Mouse (Mus musculus) MEL (cell line): ENCODE data around the gene Dync1h1. TPM values are rescaled to one million over a fixed set of nuclear protein-coding genes. Genes with fewer than 3 reads are reported as not detected.

Experiments
- DNase-seq: peaks from one replicate; pipeline ENCODE4 v3.0.0; 2011; ENCODE audit warnings: low read depth, low spot score
- H3K27ac ChIP-seq: 2 replicates; pipeline ENCODE4 v1.5.1; 2012; ENCODE audit warnings: low read depth, mild to moderate bottlenecking, control low read depth, low read length, moderate library complexity; ENCODE audit not compliant: control insufficient read depth
- H3K27me3 ChIP-seq, 2 experiments: fragments of 150-350 bp in 1 of 2; sonication (generic) in 1 of 2; 2 replicates each; pipeline ENCODE4 v1.6.1; 2012; ENCODE audit warnings: low read length in 2 of 2, mild to moderate bottlenecking in 2 of 2, improper control_type of control experiment in 1 of 2, moderate library complexity in 1 of 2; ENCODE audit not compliant: insufficient read depth in 2 of 2, control insufficient read depth in 1 of 2
- H3K36me3 ChIP-seq, 2 experiments: 2 replicates each; pipeline ENCODE4 v1.6.1; 2012 to 2014; ENCODE audit warnings: low read length in 2 of 2, improper control_type of control experiment in 1 of 2, inconsistent platforms in 1 of 2, mild to moderate bottlenecking in 1 of 2; ENCODE audit not compliant: insufficient read depth in 2 of 2, control insufficient read depth in 1 of 2
- H3K4me1 ChIP-seq, 2 experiments: fragments of 150-350 bp in 1 of 2; sonication (generic) in 1 of 2; 2 replicates each; pipeline ENCODE4 v1.6.1; 2012; ENCODE audit warnings: low read length in 2 of 2, improper control_type of control experiment in 1 of 2, mild to moderate bottlenecking in 1 of 2; ENCODE audit not compliant: insufficient read depth in 2 of 2, control insufficient read depth in 1 of 2
- H3K4me3 ChIP-seq, 2 experiments: fragments of 150-350 bp in 1 of 2; sonication (generic) in 1 of 2; 2 replicates each; pipeline ENCODE4 v1.5.1; 2012; ENCODE audit warnings: low read depth in 2 of 2, low read length in 2 of 2, mild to moderate bottlenecking in 2 of 2, moderate library complexity in 2 of 2, control low read depth in 1 of 2, improper control_type of control experiment in 1 of 2; ENCODE audit not compliant: control insufficient read depth in 1 of 2, insufficient read depth in 1 of 2
- H3K79me2 ChIP-seq: 2 replicates; pipeline ENCODE4 v1.6.1; 2012; ENCODE audit warnings: mild to moderate bottlenecking, low read length, moderate library complexity; ENCODE audit not compliant: control insufficient read depth, poor library complexity, insufficient read depth
- H3K9ac ChIP-seq: 2 replicates; pipeline ENCODE4 v1.6.1; 2012; ENCODE audit warnings: low read depth, mild to moderate bottlenecking, control low read depth, low read length, moderate library complexity; ENCODE audit not compliant: control insufficient read depth, poor library complexity, severe bottlenecking
- H3K9me3 ChIP-seq: fragments of 150-350 bp; sonication (generic); replicated peaks from 2 replicates; pipeline ENCODE4 v1.6.1; 2012; ENCODE audit warnings: mild to moderate bottlenecking, low read length, improper control_type of control experiment, moderate library complexity; ENCODE audit not compliant: insufficient read depth
- CHD2 ChIP-seq: IDR thresholded peaks from 2 replicates; pipeline ENCODE4 v1.6.1; 2011; ENCODE audit warnings: low read length, improper control_type of control experiment
- CTCF ChIP-seq, 3 experiments: IDR thresholded peaks in 2 of 3; conservative IDR thresholded peaks in 1 of 3; 2 replicates each; pipeline ENCODE4 v1.5.1; 2011 to 2012; ENCODE audit warnings: low read length in 3 of 3, low read depth in 2 of 3, mild to moderate bottlenecking in 2 of 3, improper control_type of control experiment in 1 of 3, inconsistent platforms in 1 of 3, mixed read lengths in 1 of 3, moderate library complexity in 1 of 3; ENCODE audit not compliant: control insufficient read depth in 1 of 3, insufficient read depth in 1 of 3, poor library complexity in 1 of 3, severe bottlenecking in 1 of 3
- E2F4 ChIP-seq: IDR thresholded peaks from 2 replicates; pipeline ENCODE4 v1.6.1; 2011; ENCODE audit warnings: low read depth, low read length, improper control_type of control experiment, borderline replicate concordance
- EP300 ChIP-seq, 2 experiments: IDR thresholded peaks; 2 replicates each; pipeline ENCODE4 v1.6.1; 2011; ENCODE audit warnings: improper control_type of control experiment in 2 of 2, low read length in 2 of 2, low read depth in 1 of 2, mild to moderate bottlenecking in 1 of 2
- JUND ChIP-seq: IDR thresholded peaks from 2 replicates; pipeline ENCODE4 v1.6.1; 2011; ENCODE audit warnings: low read depth, mild to moderate bottlenecking, improper control_type of control experiment, low read length
- KAT2A ChIP-seq: conservative IDR thresholded peaks from 2 replicates; pipeline ENCODE4 v1.6.1; 2012; ENCODE audit warnings: low read depth, low read length, improper control_type of control experiment, inconsistent platforms
- MAFK ChIP-seq: IDR thresholded peaks from 2 replicates; pipeline ENCODE4 v1.6.1; 2011; ENCODE audit warnings: low read depth, mild to moderate bottlenecking, low read length, improper control_type of control experiment, borderline replicate concordance
- MAX ChIP-seq: IDR thresholded peaks from 2 replicates; pipeline ENCODE4 v1.6.1; 2011; ENCODE audit warnings: low read length, improper control_type of control experiment
- MEF2A ChIP-seq: IDR thresholded peaks from 2 replicates; pipeline ENCODE4 v1.6.1; 2014; ENCODE audit warnings: low read depth, mild to moderate bottlenecking, inconsistent platforms, low read length, improper control_type of control experiment; ENCODE audit not compliant: poor library complexity, insufficient replicate concordance, severe bottlenecking; ENCODE audit errors: extremely low read depth
- MYB ChIP-seq: IDR thresholded peaks from 2 replicates; pipeline ENCODE4 v1.6.1; 2011; ENCODE audit warnings: mild to moderate bottlenecking, low read depth, low read length, improper control_type of control experiment
- MYC ChIP-seq: IDR thresholded peaks from 2 replicates; pipeline ENCODE4 v1.6.1; 2011; ENCODE audit warnings: low read depth, mild to moderate bottlenecking, low read length, improper control_type of control experiment, moderate library complexity
- POLR2AphosphoS5 ChIP-seq: IDR thresholded peaks from 2 replicates; pipeline ENCODE4 v1.6.1; 2012; ENCODE audit warnings: low read depth, borderline replicate concordance, mild to moderate bottlenecking, inconsistent platforms, low read length, moderate library complexity, mixed read lengths
- RAD21 ChIP-seq: IDR thresholded peaks from 2 replicates; pipeline ENCODE4 v1.6.1; 2011; ENCODE audit warnings: mild to moderate bottlenecking, low read depth, low read length, improper control_type of control experiment
- RCOR1 ChIP-seq: IDR thresholded peaks from 2 replicates; pipeline ENCODE4 v1.6.1; 2012; ENCODE audit warnings: low read depth, mild to moderate bottlenecking, inconsistent platforms, low read length, improper control_type of control experiment
- SIN3A ChIP-seq: IDR thresholded peaks from 2 replicates; pipeline ENCODE4 v1.6.1; 2012; ENCODE audit warnings: low read length, improper control_type of control experiment, inconsistent platforms
- SMC3 ChIP-seq: IDR thresholded peaks from 2 replicates; pipeline ENCODE4 v1.6.1; 2011; ENCODE audit warnings: low read depth, low read length, improper control_type of control experiment
- TAL1 ChIP-seq: IDR thresholded peaks from 2 replicates; pipeline ENCODE4 v1.6.1; 2012; ENCODE audit warnings: mild to moderate bottlenecking, inconsistent platforms, low read length, moderate library complexity, mixed read lengths
- TBP ChIP-seq: IDR thresholded peaks from 2 replicates; pipeline ENCODE4 v1.8.0; 2011; ENCODE audit warnings: low read depth, low read length, improper control_type of control experiment
- USF1 ChIP-seq: IDR thresholded peaks from 2 replicates; pipeline ENCODE4 v1.6.1; 2014; ENCODE audit warnings: low read depth, mild to moderate bottlenecking, inconsistent platforms, low read length, improper control_type of control experiment, moderate library complexity
- ZC3H11A ChIP-seq: IDR thresholded peaks from 2 replicates; pipeline ENCODE4 v1.6.1; 2012; ENCODE audit warnings: low read depth, mild to moderate bottlenecking, inconsistent platforms, low read length, improper control_type of control experiment
- ZKSCAN1 ChIP-seq: IDR thresholded peaks from 2 replicates; pipeline ENCODE4 v1.6.1; 2012; ENCODE audit warnings: low read depth, mild to moderate bottlenecking, inconsistent platforms, low read length, improper control_type of control experiment, moderate library complexity
- ZMIZ1 ChIP-seq: IDR thresholded peaks from 2 replicates; pipeline ENCODE4 v1.6.1; 2012; ENCODE audit warnings: low read depth, mild to moderate bottlenecking, inconsistent platforms, low read length, improper control_type of control experiment, moderate library complexity
- ZNF384 ChIP-seq: IDR thresholded peaks from 2 replicates; pipeline ENCODE4 v1.6.1; 2012; ENCODE audit warnings: low read depth, mild to moderate bottlenecking, inconsistent platforms, low read length, improper control_type of control experiment
- polyA plus RNA-seq, 2 experiments: library from polyadenylated mRNA; stranded (reverse) in 1 of 2; unstranded in 1 of 2; fragments of >175 nt in 1 of 2; fragments of >200 nt in 1 of 2; gene quantifications; 2 replicates each; pipeline versions ENCODE4 v1.2.1 to v1.2.4; 2012; ENCODE audit warnings: low replicate concordance in 2 of 2, low read depth in 1 of 2; ENCODE audit not compliant: insufficient read length in 2 of 2, insufficient read depth in 1 of 2, missing spikeins in 1 of 2
- total RNA-seq: library from RNA; depleted of rRNA; stranded (reverse); fragments of 300-350 nt; gene quantifications from 2 replicates; pipeline ENCODE4 v1.2.3, GENCODE M21; 2012

Dync1h1 gene
- total and polyA plus RNA-seq, 3 experiments, result 98.2 to 230 (median 157) TPM

GRCm38 (mm10) chr12:110667466-110668077 lies 66.3 kb downstream of the Dync1h1 start:
- TF ChIP-seq ZMIZ1, result no peak
- TF ChIP-seq POLR2AphosphoS5, result no peak
- no peak for TF ChIP-seq E2F4
- TF ChIP-seq KAT2A, result no peak
- no peak for TF ChIP-seq JUND
- TF ChIP-seq CTCF (IDR thresholded peaks at IDR 0.05 in 2 of 3, conservative IDR thresholded peaks at IDR 0.05 in 1 of 3; ENCODE audit: control insufficient read depth in 1 of 3, insufficient read depth in 1 of 3, low read depth in 2 of 3, low read length in 3 of 3, poor library complexity in 1 of 3, severe bottlenecking in 1 of 3), result no peak
- TF ChIP-seq MAFK, result no peak
- TF ChIP-seq RCOR1, result no peak
- no peak for TF ChIP-seq CHD2
- H3K27ac ChIP-seq, result no peak overlapping the region
- H3K36me3 ChIP-seq, result peaks cover 0 to 1% of the 10 kb centered on the region in 2 experiments; a peak in 1 of 4 replicates
- H3K4me1 ChIP-seq, result no peaks in the 10 kb centered on the region
- H3K27me3 ChIP-seq, result no peaks in the 10 kb centered on the region
- H3K79me2 ChIP-seq, result no peaks in the 10 kb centered on the region
- DNase-seq, result no peak
- no peak overlapping the region for H3K4me3 ChIP-seq
- H3K9ac ChIP-seq, result no peak overlapping the region
- no peaks in the 10 kb centered on the region for H3K9me3 ChIP-seq

GRCm38 (mm10) chr12:110674243-110674642 lies 73.0 kb downstream of the Dync1h1 start:
- Histone ChIP-seq H3K4me1 (no peaks in the 10 kb centered on the region), H3K79me2 (no peaks in the 10 kb centered on the region), H3K27me3 (no peaks in the 10 kb centered on the region), H3K9me3 (no peaks in the 10 kb centered on the region), H3K4me3 (no peak overlapping the region), H3K36me3 (no peaks in the 10 kb centered on the region), H3K27ac (no peak overlapping the region), H3K9ac (no peak overlapping the region)
- peak; percentile 82 for DNase-seq
- TF ChIP-seq ZNF384 (peak; percentile 66; the same call in 1 of the 2 replicates), MYC (peak; percentile 76), RAD21 (peak; percentile 84), TBP (0 out of 2 replicates have a peak, but pooled peaks have one; percentile 27), TAL1 (no peak), CTCF (IDR thresholded peaks at IDR 0.05 in 2 of 3, conservative IDR thresholded peaks at IDR 0.05 in 1 of 3; ENCODE audit: control insufficient read depth in 1 of 3, insufficient read depth in 1 of 3, low read depth in 2 of 3, low read length in 3 of 3, poor library complexity in 1 of 3, severe bottlenecking in 1 of 3) (peak; percentile 69 to 97 (median 87)), MAX (no peak), ZKSCAN1 (no peak), USF1 (peak; percentile 59; the same call in 1 of the 2 replicates), SMC3 (peak; percentile 92), SIN3A (peak; percentile 38; the same call in 1 of the 2 replicates), MYB (no peak), ZC3H11A (peak; percentile 78), MEF2A (no peak), KAT2A (no peak), EP300 (IDR thresholded peaks at IDR 0.05; ENCODE audit: low read depth in 1 of 2, low read length in 2 of 2) (no peak)
